Mouse (Mus musculus) liver, postnatal 0 days (tissue): ENCODE measurements at regions not wholly inside any gene's neighbourhood (a gene's known extent, or its start where the extent isn't known, plus 50 kb on each side); places are given as distances from the start of the nearest gene placed in this dataset.

Source experiments
- CTCF ChIP-seq: sonication (generic); IDR thresholded peaks from 2 replicates; pipeline ENCODE4 v1.5.1; 2016; ENCODE audit warnings: antibody characterized with exemption, low read depth
- EP300 ChIP-seq: IDR thresholded peaks from 2 replicates; pipeline ENCODE4 v1.6.1; 2016; ENCODE audit warnings: antibody characterized with exemption, low read depth, mild to moderate bottlenecking

DNA sequence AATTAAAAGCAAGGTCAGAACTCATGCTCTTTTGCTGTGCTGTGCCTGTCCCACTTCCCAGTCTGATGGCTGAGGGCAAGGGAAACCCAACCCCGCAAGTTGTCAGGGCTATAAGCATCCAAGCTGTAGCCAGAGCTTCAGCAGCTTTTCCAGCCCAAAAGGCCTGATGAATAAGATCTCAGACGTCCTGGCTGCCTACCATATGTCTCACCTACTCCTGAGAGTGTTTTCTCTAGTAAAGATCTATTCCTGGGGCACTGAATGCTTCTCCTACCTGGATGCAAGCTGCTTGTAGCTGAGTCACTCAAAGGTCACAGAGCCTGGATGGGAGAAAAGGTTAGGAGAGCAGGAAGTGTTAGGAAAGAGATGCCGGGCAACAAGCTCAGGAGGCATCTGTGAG lies 92.4 kb upstream of the Glrp1 start:
- TF ChIP-seq CTCF (no peak), EP300 (no peak)
